Mouse (Mus musculus): ENCODE data around the gene Nlrc5. TPM values are rescaled to one million over a fixed set of nuclear protein-coding genes. Genes with fewer than 3 reads are reported as not detected.
"Not testable (repeated sequence)": the region's sequence is repeated elsewhere in the genome, so short reads cannot be mapped to it uniquely, and the experiment has no call there.

Nlrc5 gene
- polyA plus RNA-seq, 1 experiment from 2014 or later = 0.45 TPM

- WGBS = 82% methylated on average over 12 of the region's 12 CpGs
- Histone ChIP-seq H3K36me3 (ENCODE audit: control insufficient read depth, insufficient read depth, low read length) (peaks cover 62% of the 10 kb centered on the region), H3K9me3 (ENCODE audit: control insufficient read depth, low read length) (no peaks in the 10 kb centered on the region), H3K27me3 (ENCODE audit: control insufficient read depth, insufficient read depth, low read depth, low read length) (no peaks in the 10 kb centered on the region), H3K4me1 (replicated peaks; ENCODE audit: control insufficient read depth, insufficient read depth, low read length) (peaks cover 8% of the 10 kb centered on the region), H3K9ac (ENCODE audit: low read length) (no peak overlapping the region), H3K4me2 (ENCODE audit: low read depth, low read length) (no peak overlapping the region), H3K27ac (ENCODE audit: low read length) (no peak overlapping the region), H3K4me3 (ENCODE audit: low read length) (no peak overlapping the region)
- no peak for ATAC-seq (ENCODE audit: low read depth)
Observed at GRCm38 (mm10) chr8:94392147-94392546, 42.0 kb upstream of the Nlrc5 start.

- H3K27me3 ChIP-seq (ENCODE audit: control insufficient read depth, insufficient read depth, low read depth, low read length) = no peaks in the 10 kb centered on the region
- H3K9ac ChIP-seq (ENCODE audit: low read length) = no peak overlapping the region
- peaks cover 62% of the 10 kb centered on the region for H3K36me3 ChIP-seq (ENCODE audit: control insufficient read depth, insufficient read depth, low read length)
- H3K4me2 ChIP-seq (ENCODE audit: low read depth, low read length) = no peak overlapping the region
- peaks cover 7% of the 10 kb centered on the region for H3K4me1 ChIP-seq (replicated peaks; ENCODE audit: control insufficient read depth, insufficient read depth, low read length)
- H3K9me3 ChIP-seq (ENCODE audit: control insufficient read depth, low read length) = no peaks in the 10 kb centered on the region
- ATAC-seq (ENCODE audit: low read depth) = no peak
- 51% methylated on average over 6 of the region's 6 CpGs for WGBS
- no peak overlapping the region for H3K4me3 ChIP-seq (ENCODE audit: low read length)
- H3K27ac ChIP-seq (ENCODE audit: low read length) = no peak overlapping the region
Observed at GRCm38 (mm10) chr8:94392648-94393047, 41.5 kb upstream of the Nlrc5 start.

GRCm38 (mm10) chr8:94395851-94396540, 38.2 kb upstream of the Nlrc5 start:
- 80% methylated on average over 6 of the region's 6 CpGs for WGBS
- Histone ChIP-seq H3K27ac (ENCODE audit: low read length) (no peak overlapping the region), H3K9me3 (ENCODE audit: control insufficient read depth, low read length) (no peaks in the 10 kb centered on the region), H3K27me3 (ENCODE audit: control insufficient read depth, insufficient read depth, low read depth, low read length) (no peaks in the 10 kb centered on the region), H3K4me1 (replicated peaks; ENCODE audit: control insufficient read depth, insufficient read depth, low read length) (no peaks in the 10 kb centered on the region), H3K9ac (ENCODE audit: low read length) (no peak overlapping the region), H3K4me2 (ENCODE audit: low read depth, low read length) (no peak overlapping the region), H3K36me3 (ENCODE audit: control insufficient read depth, insufficient read depth, low read length) (peaks cover 44% of the 10 kb centered on the region), H3K4me3 (ENCODE audit: low read length) (no peak overlapping the region)
- no peak for ATAC-seq (ENCODE audit: low read depth)

- peaks cover 33% of the 10 kb centered on the region for H3K36me3 ChIP-seq (ENCODE audit: control insufficient read depth, insufficient read depth, low read length)
- H3K4me3 ChIP-seq (ENCODE audit: low read length) = no peak overlapping the region
- no peaks in the 10 kb centered on the region for H3K9me3 ChIP-seq (ENCODE audit: control insufficient read depth, low read length)
- H3K27ac ChIP-seq (ENCODE audit: low read length) = no peak overlapping the region
- 55% methylated on average over 11 of the region's 11 CpGs for WGBS
- peak; percentile 76 for ATAC-seq (ENCODE audit: low read depth)
- no peaks in the 10 kb centered on the region for H3K4me1 ChIP-seq (replicated peaks; ENCODE audit: control insufficient read depth, insufficient read depth, low read length)
- H3K27me3 ChIP-seq (ENCODE audit: control insufficient read depth, insufficient read depth, low read depth, low read length) = no peaks in the 10 kb centered on the region
- H3K4me2 ChIP-seq (ENCODE audit: low read depth, low read length) = no peak overlapping the region
- H3K9ac ChIP-seq (ENCODE audit: low read length) = no peak overlapping the region
Observed at GRCm38 (mm10) chr8:94396964-94397657, 37.0 kb upstream of the Nlrc5 start.

GRCm38 (mm10) chr8:94398587-94398986, 35.6 kb upstream of the Nlrc5 start:
- H3K4me1 ChIP-seq (replicated peaks; ENCODE audit: control insufficient read depth, insufficient read depth, low read length) = no peaks in the 10 kb centered on the region
- H3K9ac ChIP-seq (ENCODE audit: low read length) = no peak overlapping the region
- no peaks in the 10 kb centered on the region for H3K9me3 ChIP-seq (ENCODE audit: control insufficient read depth, low read length)
- H3K27ac ChIP-seq (ENCODE audit: low read length) = no peak overlapping the region
- no peak overlapping the region for H3K4me3 ChIP-seq (ENCODE audit: low read length)
- 67% methylated on average over 6 of the region's 6 CpGs for WGBS
- H3K4me2 ChIP-seq (ENCODE audit: low read depth, low read length) = no peak overlapping the region
- H3K27me3 ChIP-seq (ENCODE audit: control insufficient read depth, insufficient read depth, low read depth, low read length) = no peaks in the 10 kb centered on the region
- peaks cover 23% of the 10 kb centered on the region for H3K36me3 ChIP-seq (ENCODE audit: control insufficient read depth, insufficient read depth, low read length)
- no peak for ATAC-seq (ENCODE audit: low read depth)

GRCm38 (mm10) chr8:94399361-94399953, 34.7 kb upstream of the Nlrc5 start:
- Histone ChIP-seq H3K9ac (ENCODE audit: low read length) (no peak overlapping the region), H3K4me1 (replicated peaks; ENCODE audit: control insufficient read depth, insufficient read depth, low read length) (no peaks in the 10 kb centered on the region), H3K27ac (ENCODE audit: low read length) (no peak overlapping the region), H3K4me3 (ENCODE audit: low read length) (no peak overlapping the region), H3K9me3 (ENCODE audit: control insufficient read depth, low read length) (no peaks in the 10 kb centered on the region), H3K27me3 (ENCODE audit: control insufficient read depth, insufficient read depth, low read depth, low read length) (no peaks in the 10 kb centered on the region), H3K4me2 (ENCODE audit: low read depth, low read length) (no peak overlapping the region), H3K36me3 (ENCODE audit: control insufficient read depth, insufficient read depth, low read length) (peaks cover 15% of the 10 kb centered on the region)
- no peak for ATAC-seq (ENCODE audit: low read depth)
- WGBS = 63% methylated on average over 3 of the region's 3 CpGs

GRCm38 (mm10) chr8:94399957-94400356, 34.2 kb upstream of the Nlrc5 start:
- ATAC-seq (ENCODE audit: low read depth); H3K9ac ChIP-seq (ENCODE audit: low read length); H3K9me3 ChIP-seq (ENCODE audit: control insufficient read depth, low read length); H3K27ac ChIP-seq (ENCODE audit: low read length); H3K36me3 ChIP-seq (ENCODE audit: control insufficient read depth, insufficient read depth, low read length); H3K4me1 ChIP-seq (replicated peaks; ENCODE audit: control insufficient read depth, insufficient read depth, low read length); H3K27me3 ChIP-seq (ENCODE audit: control insufficient read depth, insufficient read depth, low read depth, low read length); H3K4me3 ChIP-seq (ENCODE audit: low read length); H3K4me2 ChIP-seq (ENCODE audit: low read depth, low read length): not testable (repeated sequence)
- 74% methylated on average over 2 of the region's 2 CpGs for WGBS

- H3K36me3 ChIP-seq (ENCODE audit: control insufficient read depth, insufficient read depth, low read length) = no peaks in the 10 kb centered on the region
- 47% methylated on average over 8 of the region's 8 CpGs for WGBS
- no peak overlapping the region for H3K4me3 ChIP-seq (ENCODE audit: low read length)
- no peaks in the 10 kb centered on the region for H3K27me3 ChIP-seq (ENCODE audit: control insufficient read depth, insufficient read depth, low read depth, low read length)
- no peak overlapping the region for H3K9ac ChIP-seq (ENCODE audit: low read length)
- no peak overlapping the region for H3K4me2 ChIP-seq (ENCODE audit: low read depth, low read length)
- H3K9me3 ChIP-seq (ENCODE audit: control insufficient read depth, low read length) = no peaks in the 10 kb centered on the region
- H3K4me1 ChIP-seq (replicated peaks; ENCODE audit: control insufficient read depth, insufficient read depth, low read length) = no peaks in the 10 kb centered on the region
- no peak overlapping the region for H3K27ac ChIP-seq (ENCODE audit: low read length)
- ATAC-seq (ENCODE audit: low read depth) = no peak
Observed at GRCm38 (mm10) chr8:94408443-94409080, 25.6 kb upstream of the Nlrc5 start.

GRCm38 (mm10) chr8:94409523-94409922, 24.6 kb upstream of the Nlrc5 start:
- H3K36me3 ChIP-seq (ENCODE audit: control insufficient read depth, insufficient read depth, low read length) = no peaks in the 10 kb centered on the region
- 89% methylated on average over 7 of the region's 7 CpGs for WGBS
- H3K27me3 ChIP-seq (ENCODE audit: control insufficient read depth, insufficient read depth, low read depth, low read length) = no peaks in the 10 kb centered on the region
- no peak overlapping the region for H3K4me2 ChIP-seq (ENCODE audit: low read depth, low read length)
- no peak overlapping the region for H3K4me3 ChIP-seq (ENCODE audit: low read length)
- no peak for ATAC-seq (ENCODE audit: low read depth)
- no peaks in the 10 kb centered on the region for H3K9me3 ChIP-seq (ENCODE audit: control insufficient read depth, low read length)
- H3K27ac ChIP-seq (ENCODE audit: low read length) = no peak overlapping the region
- H3K4me1 ChIP-seq (replicated peaks; ENCODE audit: control insufficient read depth, insufficient read depth, low read length) = no peaks in the 10 kb centered on the region
- no peak overlapping the region for H3K9ac ChIP-seq (ENCODE audit: low read length)
